Mouse (Mus musculus) embryonic fibroblast, embryonic 13.5 days (primary cell): ENCODE data around the gene Mmrn2.

Experiments
- CTCF ChIP-seq: IDR thresholded peaks from 2 replicates; pipeline ENCODE4 v1.5.1; 2011; ENCODE audit warnings: mild to moderate bottlenecking, control low read depth, low read length, moderate library complexity, borderline replicate concordance; ENCODE audit not compliant: insufficient read depth
- POLR2A ChIP-seq: IDR thresholded peaks from 2 replicates; pipeline ENCODE4 v1.6.1; 2011; ENCODE audit warnings: low read depth, mild to moderate bottlenecking, control low read depth, low read length, moderate library complexity

GRCm38 (mm10) chr14:34453648-34454047, 78.4 kb downstream of the Mmrn2 start:
- TF ChIP-seq POLR2A (no peak), CTCF (no peak)
